Mouse (Mus musculus): ENCODE data around the gene Txndc5. TPM values are rescaled to one million over a fixed set of nuclear protein-coding genes. Genes with fewer than 3 reads are reported as not detected.

Gene Txndc5
- polyA plus RNA-seq, 1 experiment from 2014 or later: 275 TPM

- Histone ChIP-seq H3K4me2 (ENCODE audit: low read length) (no peak overlapping the region), H3K9ac (ENCODE audit: low read length) (no peak overlapping the region), H3K4me3 (ENCODE audit: low read depth, low read length) (no peak overlapping the region), H3K4me1 (replicated peaks; ENCODE audit: control insufficient read depth, insufficient read depth, low read length) (no peaks in the 10 kb centered on the region), H3K27me3 (replicated peaks; ENCODE audit: control insufficient read depth, insufficient read depth, low read length) (no peaks in the 10 kb centered on the region), H3K9me3 (ENCODE audit: control insufficient read depth, low read length) (no peaks in the 10 kb centered on the region), H3K36me3 (ENCODE audit: control insufficient read depth, insufficient read depth, low read length) (peaks cover 85% of the 10 kb centered on the region), H3K27ac (ENCODE audit: low read depth) (no peak overlapping the region)
- ATAC-seq (replicated peaks; ENCODE audit: low FRiP score, low TSS enrichment, low read depth) (no peak), DNase-seq (ENCODE audit: low spot score) (no peak)
- WGBS: 90% methylated on average over 14 of the region's 14 CpGs
These were observed 25.3 kb downstream of the Txndc5 start for GRCm38 (mm10) chr13:38503137-38503849.

- ATAC-seq (replicated peaks; ENCODE audit: low FRiP score, low TSS enrichment, low read depth) (no peak), DNase-seq (ENCODE audit: low spot score) (no peak)
- H3K4me2 ChIP-seq (ENCODE audit: low read length): no peak overlapping the region
- H3K9me3 ChIP-seq (ENCODE audit: control insufficient read depth, low read length): no peaks in the 10 kb centered on the region
- H3K9ac ChIP-seq (ENCODE audit: low read length): no peak overlapping the region
- H3K27ac ChIP-seq (ENCODE audit: low read depth): no peak overlapping the region
- WGBS: 92% methylated on average over 12 of the region's 12 CpGs
- H3K36me3 ChIP-seq (ENCODE audit: control insufficient read depth, insufficient read depth, low read length): peaks cover 65% of the 10 kb centered on the region
- no peaks in the 10 kb centered on the region for H3K4me1 ChIP-seq (replicated peaks; ENCODE audit: control insufficient read depth, insufficient read depth, low read length)
- H3K27me3 ChIP-seq (replicated peaks; ENCODE audit: control insufficient read depth, insufficient read depth, low read length): no peaks in the 10 kb centered on the region
- H3K4me3 ChIP-seq (ENCODE audit: low read depth, low read length): no peak overlapping the region
These were observed 27.3 kb downstream of the Txndc5 start for GRCm38 (mm10) chr13:38501314-38501713.

GRCm38 (mm10) chr13:38496715-38497114 lies 31.9 kb downstream of the Txndc5 start:
- no peaks in the 10 kb centered on the region for H3K4me1 ChIP-seq (replicated peaks; ENCODE audit: control insufficient read depth, insufficient read depth, low read length)
- ATAC-seq (replicated peaks; ENCODE audit: low FRiP score, low TSS enrichment, low read depth) (no peak), DNase-seq (ENCODE audit: low spot score) (no peak)
- H3K27ac ChIP-seq (ENCODE audit: low read depth): no peak overlapping the region
- no peak overlapping the region for H3K9ac ChIP-seq (ENCODE audit: low read length)
- WGBS: 47% methylated on average over 3 of the region's 3 CpGs
- no peaks in the 10 kb centered on the region for H3K9me3 ChIP-seq (ENCODE audit: control insufficient read depth, low read length)
- H3K36me3 ChIP-seq (ENCODE audit: control insufficient read depth, insufficient read depth, low read length): peaks cover 20% of the 10 kb centered on the region
- no peak overlapping the region for H3K4me3 ChIP-seq (ENCODE audit: low read depth, low read length)
- H3K4me2 ChIP-seq (ENCODE audit: low read length): no peak overlapping the region
- H3K27me3 ChIP-seq (replicated peaks; ENCODE audit: control insufficient read depth, insufficient read depth, low read length): no peaks in the 10 kb centered on the region

- ATAC-seq (replicated peaks; ENCODE audit: low FRiP score, low TSS enrichment, low read depth) (no peak), DNase-seq (ENCODE audit: low spot score) (no peak)
- Histone ChIP-seq H3K36me3 (ENCODE audit: control insufficient read depth, insufficient read depth, low read length) (no peaks in the 10 kb centered on the region), H3K9me3 (ENCODE audit: control insufficient read depth, low read length) (no peaks in the 10 kb centered on the region), H3K4me1 (replicated peaks; ENCODE audit: control insufficient read depth, insufficient read depth, low read length) (peaks cover 6% of the 10 kb centered on the region; the same call in 1 of the 2 replicates), H3K27me3 (replicated peaks; ENCODE audit: control insufficient read depth, insufficient read depth, low read length) (no peaks in the 10 kb centered on the region), H3K27ac (ENCODE audit: low read depth) (no peak overlapping the region), H3K4me2 (ENCODE audit: low read length) (no peak overlapping the region), H3K9ac (ENCODE audit: low read length) (no peak overlapping the region), H3K4me3 (ENCODE audit: low read depth, low read length) (no peak overlapping the region)
- 65% methylated on average over 6 of the region's 6 CpGs for WGBS
These were observed 41.9 kb downstream of the Txndc5 start for GRCm38 (mm10) chr13:38486767-38487166.

GRCm38 (mm10) chr13:38484701-38485100 lies 43.9 kb downstream of the Txndc5 start:
- 82% methylated on average over 5 of the region's 5 CpGs for WGBS
- Histone ChIP-seq H3K9me3 (ENCODE audit: control insufficient read depth, low read length) (no peaks in the 10 kb centered on the region), H3K36me3 (ENCODE audit: control insufficient read depth, insufficient read depth, low read length) (no peaks in the 10 kb centered on the region), H3K9ac (ENCODE audit: low read length) (no peak overlapping the region), H3K4me2 (ENCODE audit: low read length) (no peak overlapping the region), H3K27me3 (replicated peaks; ENCODE audit: control insufficient read depth, insufficient read depth, low read length) (no peaks in the 10 kb centered on the region), H3K4me3 (ENCODE audit: low read depth, low read length) (no peak overlapping the region), H3K4me1 (replicated peaks; ENCODE audit: control insufficient read depth, insufficient read depth, low read length) (no peaks in the 10 kb centered on the region), H3K27ac (ENCODE audit: low read depth) (no peak overlapping the region)
- DNase-seq (ENCODE audit: low spot score) (no peak), ATAC-seq (replicated peaks; ENCODE audit: low FRiP score, low TSS enrichment, low read depth) (no peak)

DNA sequence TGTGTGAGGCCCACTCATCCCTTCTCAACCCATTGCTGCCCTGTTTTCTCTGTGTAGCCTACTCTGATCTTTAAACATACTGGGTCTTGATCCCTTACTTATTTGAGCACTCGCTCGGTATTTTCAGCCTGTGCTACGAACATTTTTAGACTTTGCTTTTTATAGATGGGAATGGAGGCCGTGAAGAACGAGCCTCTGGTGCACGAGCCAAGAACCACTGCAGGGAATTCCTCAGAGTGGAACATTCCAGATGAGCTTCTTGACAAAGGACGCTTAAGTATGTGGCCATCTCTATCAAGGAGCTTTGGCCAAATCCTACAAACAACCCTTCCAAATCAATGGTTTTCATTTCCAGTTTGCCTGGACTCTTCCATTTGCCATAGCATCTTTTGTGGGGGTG lies 47.6 kb downstream of the Txndc5 start:
- Histone ChIP-seq H3K9me3 (ENCODE audit: control insufficient read depth, low read length) (no peaks in the 10 kb centered on the region), H3K36me3 (ENCODE audit: control insufficient read depth, insufficient read depth, low read length) (no peaks in the 10 kb centered on the region), H3K4me2 (ENCODE audit: low read length) (no peak overlapping the region), H3K27me3 (replicated peaks; ENCODE audit: control insufficient read depth, insufficient read depth, low read length) (no peaks in the 10 kb centered on the region), H3K4me1 (replicated peaks; ENCODE audit: control insufficient read depth, insufficient read depth, low read length) (0 out of 2 replicates have a peak, but pooled peaks cover 2% of the 10 kb centered on the region), H3K4me3 (ENCODE audit: low read depth, low read length) (no peak overlapping the region), H3K9ac (ENCODE audit: low read length) (no peak overlapping the region), H3K27ac (ENCODE audit: low read depth) (no peak overlapping the region)
- DNase-seq (ENCODE audit: low spot score) (no peak), ATAC-seq (replicated peaks; ENCODE audit: low FRiP score, low TSS enrichment, low read depth) (no peak)
- WGBS: 86% methylated on average over 7 of the region's 7 CpGs

DNA sequence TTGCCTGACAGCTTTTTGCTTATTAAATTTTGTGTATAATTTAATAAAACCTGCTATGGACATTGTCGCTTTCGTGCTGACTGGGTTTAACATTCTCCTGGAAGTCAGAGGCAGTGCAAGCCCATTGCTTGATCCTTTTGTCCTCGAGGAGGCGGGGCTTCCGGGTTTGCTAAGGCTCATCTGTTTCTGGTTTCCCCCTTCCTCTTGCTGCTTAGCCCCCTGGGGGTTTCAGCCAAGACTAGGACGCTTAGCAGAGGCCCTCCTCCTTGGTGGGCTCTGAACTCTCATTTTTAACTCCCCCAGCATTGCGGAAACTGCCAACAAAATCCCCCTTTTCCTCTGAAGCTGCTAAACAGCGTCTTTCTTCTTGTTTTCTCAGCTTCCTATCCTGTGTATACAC lies 51.7 kb downstream of the Txndc5 start:
- H3K27ac ChIP-seq (ENCODE audit: low read depth): no peak overlapping the region
- 0 out of 2 replicates have a peak, but pooled peaks cover 2% of the 10 kb centered on the region for H3K4me1 ChIP-seq (replicated peaks; ENCODE audit: control insufficient read depth, insufficient read depth, low read length)
- WGBS: 43% methylated on average over 8 of the region's 8 CpGs
- no peak overlapping the region for H3K4me3 ChIP-seq (ENCODE audit: low read depth, low read length)
- H3K36me3 ChIP-seq (ENCODE audit: control insufficient read depth, insufficient read depth, low read length): no peaks in the 10 kb centered on the region
- DNase-seq (ENCODE audit: low spot score): no peak
- no peaks in the 10 kb centered on the region for H3K9me3 ChIP-seq (ENCODE audit: control insufficient read depth, low read length)
- H3K4me2 ChIP-seq (ENCODE audit: low read length): no peak overlapping the region
- H3K9ac ChIP-seq (ENCODE audit: low read length): no peak overlapping the region
- no peaks in the 10 kb centered on the region for H3K27me3 ChIP-seq (replicated peaks; ENCODE audit: control insufficient read depth, insufficient read depth, low read length)
- ATAC-seq (replicated peaks; ENCODE audit: low FRiP score, low TSS enrichment, low read depth): no peak

DNA sequence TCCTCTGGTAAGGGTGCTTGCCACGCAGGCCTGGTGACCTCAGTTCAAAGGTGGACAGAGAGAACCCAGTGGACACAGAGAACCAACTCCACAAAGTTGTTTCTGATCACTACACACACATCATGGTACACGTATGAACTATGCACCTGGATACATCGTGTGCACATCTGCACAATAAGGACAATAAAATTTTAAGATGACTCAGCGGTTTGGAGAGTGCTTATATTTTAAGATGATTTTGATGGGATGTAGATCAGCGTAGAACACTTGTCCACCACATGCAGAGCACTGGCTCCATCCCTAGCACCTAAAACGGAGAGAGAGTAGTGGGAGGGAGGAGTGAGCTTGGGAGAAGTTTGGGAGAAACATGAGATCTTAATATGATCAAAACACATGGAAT lies 55.1 kb downstream of the Txndc5 start:
- 89% methylated on average over 6 of the region's 6 CpGs for WGBS
- no peak overlapping the region for H3K27ac ChIP-seq (ENCODE audit: low read depth)
- ATAC-seq (replicated peaks; ENCODE audit: low FRiP score, low TSS enrichment, low read depth) (no peak), DNase-seq (ENCODE audit: low spot score) (no peak)
- H3K4me3 ChIP-seq (ENCODE audit: low read depth, low read length): no peak overlapping the region
- H3K9ac ChIP-seq (ENCODE audit: low read length): no peak overlapping the region
- H3K27me3 ChIP-seq (replicated peaks; ENCODE audit: control insufficient read depth, insufficient read depth, low read length): no peaks in the 10 kb centered on the region
- H3K4me1 ChIP-seq (replicated peaks; ENCODE audit: control insufficient read depth, insufficient read depth, low read length): 0 out of 2 replicates have a peak, but pooled peaks cover 2% of the 10 kb centered on the region
- H3K36me3 ChIP-seq (ENCODE audit: control insufficient read depth, insufficient read depth, low read length): no peaks in the 10 kb centered on the region
- H3K9me3 ChIP-seq (ENCODE audit: control insufficient read depth, low read length): no peaks in the 10 kb centered on the region
- no peak overlapping the region for H3K4me2 ChIP-seq (ENCODE audit: low read length)

GRCm38 (mm10) chr13:38472636-38473035 lies 56.0 kb downstream of the Txndc5 start:
- Histone ChIP-seq H3K9me3 (ENCODE audit: control insufficient read depth, low read length) (no peaks in the 10 kb centered on the region), H3K4me1 (replicated peaks; ENCODE audit: control insufficient read depth, insufficient read depth, low read length) (0 out of 2 replicates have a peak, but pooled peaks cover 2% of the 10 kb centered on the region), H3K27ac (ENCODE audit: low read depth) (no peak overlapping the region), H3K27me3 (replicated peaks; ENCODE audit: control insufficient read depth, insufficient read depth, low read length) (no peaks in the 10 kb centered on the region), H3K9ac (ENCODE audit: low read length) (no peak overlapping the region), H3K4me3 (ENCODE audit: low read depth, low read length) (no peak overlapping the region), H3K36me3 (ENCODE audit: control insufficient read depth, insufficient read depth, low read length) (no peaks in the 10 kb centered on the region), H3K4me2 (ENCODE audit: low read length) (no peak overlapping the region)
- WGBS: 89% methylated on average over 4 of the region's 4 CpGs
- ATAC-seq (replicated peaks; ENCODE audit: low FRiP score, low TSS enrichment, low read depth) (no peak), DNase-seq (ENCODE audit: low spot score) (no peak)

Data from intestine, embryonic 14.5 days (tissue).